Mouse (Mus musculus) embryonic fibroblast, embryonic 13.5 days (primary cell): ENCODE data around the gene Hpcal1. TPM values are rescaled to one million over a fixed set of nuclear protein-coding genes. Genes with fewer than 3 reads are reported as not detected.

Experiments used
- H3K27ac ChIP-seq: 2 replicates; pipeline ENCODE4 v1.5.1; 2012; ENCODE audit warnings: low read length, control low read depth, inconsistent platforms; ENCODE audit not compliant: insufficient read depth
- H3K4me1 ChIP-seq: 2 replicates; pipeline ENCODE4 v1.6.1; 2011; ENCODE audit warnings: low read length; ENCODE audit not compliant: control insufficient read depth, insufficient read depth
- H3K4me3 ChIP-seq: 2 replicates; pipeline ENCODE4 v1.5.1; 2011; ENCODE audit warnings: mild to moderate bottlenecking, control low read depth, low read length; ENCODE audit not compliant: insufficient read depth
- CTCF ChIP-seq: IDR thresholded peaks from 2 replicates; pipeline ENCODE4 v1.5.1; 2011; ENCODE audit warnings: mild to moderate bottlenecking, control low read depth, low read length, moderate library complexity, borderline replicate concordance; ENCODE audit not compliant: insufficient read depth
- POLR2A ChIP-seq: IDR thresholded peaks from 2 replicates; pipeline ENCODE4 v1.6.1; 2011; ENCODE audit warnings: low read depth, mild to moderate bottlenecking, control low read depth, low read length, moderate library complexity
- polyA plus RNA-seq: library from polyadenylated mRNA; stranded (reverse); fragments of >200 nt; gene quantifications from 2 replicates; pipeline ENCODE4 v1.2.4, GENCODE M21; 2011; ENCODE audit warnings: low read depth; ENCODE audit not compliant: missing spikeins, insufficient read length

Gene Hpcal1
- polyA plus RNA-seq, 1 experiment, result 41.1 TPM

GRCm38 (mm10) chr12:17711731-17712388 lies 21.2 kb downstream of the Hpcal1 start:
- H3K27ac ChIP-seq, result no peak overlapping the region
- TF ChIP-seq POLR2A (no peak), CTCF (no peak)
- H3K4me3 ChIP-seq, result no peak overlapping the region
- H3K4me1 ChIP-seq, result no peaks in the 10 kb centered on the region

GRCm38 (mm10) chr12:17712571-17712970 lies 21.9 kb downstream of the Hpcal1 start:
- TF ChIP-seq CTCF (no peak), POLR2A (no peak)
- Histone ChIP-seq H3K4me1 (no peaks in the 10 kb centered on the region), H3K4me3 (no peak overlapping the region), H3K27ac (no peak overlapping the region)

- H3K27ac ChIP-seq, result no peak overlapping the region
- TF ChIP-seq POLR2A (no peak), CTCF (no peak)
- H3K4me3 ChIP-seq, result no peak overlapping the region
- H3K4me1 ChIP-seq, result no peaks in the 10 kb centered on the region
These were observed 25.2 kb downstream of the Hpcal1 start for GRCm38 (mm10) chr12:17715720-17716478.

GRCm38 (mm10) chr12:17717257-17717656 lies 26.6 kb downstream of the Hpcal1 start:
- TF ChIP-seq POLR2A (no peak), CTCF (no peak)
- H3K4me3 ChIP-seq, result no peak overlapping the region
- H3K27ac ChIP-seq, result no peak overlapping the region
- no peaks in the 10 kb centered on the region for H3K4me1 ChIP-seq

GRCm38 (mm10) chr12:17718146-17718545 lies 27.5 kb downstream of the Hpcal1 start:
- TF ChIP-seq CTCF (no peak), POLR2A (no peak)
- H3K4me1 ChIP-seq, result peaks cover 4% of the 10 kb centered on the region; the same call in 1 of the 2 replicates
- H3K4me3 ChIP-seq, result no peak overlapping the region
- no peak overlapping the region for H3K27ac ChIP-seq

- Histone ChIP-seq H3K4me3 (no peak overlapping the region), H3K27ac (no peak overlapping the region), H3K4me1 (peaks cover 4% of the 10 kb centered on the region; the same call in 1 of the 2 replicates)
- no peak for TF ChIP-seq CTCF
- TF ChIP-seq POLR2A, result no peak
These were observed 30.4 kb downstream of the Hpcal1 start for GRCm38 (mm10) chr12:17721058-17721457.

GRCm38 (mm10) chr12:17722452-17723181 lies 32.0 kb downstream of the Hpcal1 start:
- no peak for TF ChIP-seq POLR2A
- TF ChIP-seq CTCF, result no peak
- Histone ChIP-seq H3K4me3 (no peak overlapping the region), H3K4me1 (peaks cover 4% of the 10 kb centered on the region; the same call in 1 of the 2 replicates), H3K27ac (peak overlapping the region; percentile 7; the same call in 1 of the 2 replicates)

GRCm38 (mm10) chr12:17723182-17723570 lies 32.5 kb downstream of the Hpcal1 start:
- H3K27ac ChIP-seq, result peak overlapping the region; percentile 7; the same call in 1 of the 2 replicates
- H3K4me1 ChIP-seq, result peaks cover 4% of the 10 kb centered on the region; the same call in 1 of the 2 replicates
- no peak for TF ChIP-seq CTCF
- H3K4me3 ChIP-seq, result no peak overlapping the region

- Histone ChIP-seq H3K4me1 (peaks cover 10% of the 10 kb centered on the region), H3K4me3 (no peak overlapping the region), H3K27ac (no peak overlapping the region)
- TF ChIP-seq POLR2A (no peak), CTCF (no peak)
These were observed 33.3 kb downstream of the Hpcal1 start for GRCm38 (mm10) chr12:17723999-17724398.
